Mouse (Mus musculus) megakaryocyte-erythroid progenitor cell, adult 5-6 weeks (primary cell): ENCODE results near the gene Wbp1. TPM values are rescaled to one million over a fixed set of nuclear protein-coding genes. Genes with fewer than 3 reads are reported as not detected.
A peak's percentile ranks its signal among the peaks of the same experiment; 100 is the strongest.

Experiments
- ATAC-seq: replicated peaks from 2 replicates; pipeline ENCODE4 v1.8.0; 2016; ENCODE audit warnings: mild to moderate bottlenecking, inconsistent platforms; ENCODE audit not compliant: severe bottlenecking, poor library complexity, low FRiP score, low TSS enrichment
- total RNA-seq, 2 experiments: library from RNA; stranded (forward) in 1 of 2; stranded (reverse) in 1 of 2; fragments of 200-1000, 215-1000 nt in 1 of 2; fragments of >200 nt in 1 of 2; fragmentation: Nextera tagmentation in 1 of 2; gene quantifications; 2 replicates each; pipeline ENCODE4 v1.2.3; 2014 to 2017

Gene Wbp1
- total RNA-seq, 2 experiments from 2014 or later, result 56.6 to 75.1 TPM

GRCm38 (mm10) chr6:83118825-83119733 is 2.3 kb downstream of the Wbp1 start:
- ATAC-seq, result no peak

GRCm38 (mm10) chr6:83118369-83118768 is 3.0 kb downstream of the Wbp1 start:
- ATAC-seq, result no peak

- ATAC-seq, result no peak
Measured at GRCm38 (mm10) chr6:83117616-83118015, 3.7 kb downstream of the Wbp1 start.

GRCm38 (mm10) chr6:83117165-83117438 is 4.3 kb downstream of the Wbp1 start:
- ATAC-seq, result no peak

DNA sequence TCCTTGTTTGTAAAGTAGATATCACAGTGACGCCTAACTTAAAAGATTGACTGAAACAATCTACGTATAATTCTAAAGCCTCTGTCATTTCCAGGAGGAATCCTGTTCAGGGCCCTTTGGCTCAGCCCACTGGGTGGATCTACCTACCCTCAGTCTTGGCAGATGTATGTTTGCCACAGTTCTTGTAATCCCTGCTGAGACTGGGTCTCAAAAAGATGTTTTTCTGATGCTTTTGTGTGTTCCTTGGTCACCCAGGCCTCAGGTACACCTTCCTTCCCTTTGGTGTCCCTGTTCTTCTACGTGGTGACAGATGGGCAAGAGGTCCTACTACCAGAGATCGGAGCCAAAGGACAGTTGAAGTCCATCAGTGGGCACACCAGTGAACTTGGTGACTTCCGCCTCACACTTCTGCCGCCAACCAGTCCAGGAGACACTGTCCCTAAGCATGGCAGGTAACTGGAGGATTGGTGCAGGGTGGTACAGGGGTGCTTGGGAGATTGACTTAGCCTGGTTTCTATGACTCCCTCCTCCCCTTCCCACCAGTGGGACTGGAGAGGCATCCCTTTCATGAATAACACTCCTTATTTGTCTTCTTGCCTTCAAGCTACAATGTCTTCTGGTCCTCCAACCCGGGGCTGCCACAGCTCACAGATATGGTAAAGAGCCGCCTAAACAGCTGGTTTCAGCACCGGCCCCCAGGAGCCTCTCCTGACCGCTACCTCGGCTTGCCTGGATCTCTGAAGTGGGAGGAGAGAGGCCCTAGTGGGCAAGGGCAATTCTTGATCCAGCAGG is 4.8 kb downstream of the Wbp1 start:
- no peak for ATAC-seq

DNA sequence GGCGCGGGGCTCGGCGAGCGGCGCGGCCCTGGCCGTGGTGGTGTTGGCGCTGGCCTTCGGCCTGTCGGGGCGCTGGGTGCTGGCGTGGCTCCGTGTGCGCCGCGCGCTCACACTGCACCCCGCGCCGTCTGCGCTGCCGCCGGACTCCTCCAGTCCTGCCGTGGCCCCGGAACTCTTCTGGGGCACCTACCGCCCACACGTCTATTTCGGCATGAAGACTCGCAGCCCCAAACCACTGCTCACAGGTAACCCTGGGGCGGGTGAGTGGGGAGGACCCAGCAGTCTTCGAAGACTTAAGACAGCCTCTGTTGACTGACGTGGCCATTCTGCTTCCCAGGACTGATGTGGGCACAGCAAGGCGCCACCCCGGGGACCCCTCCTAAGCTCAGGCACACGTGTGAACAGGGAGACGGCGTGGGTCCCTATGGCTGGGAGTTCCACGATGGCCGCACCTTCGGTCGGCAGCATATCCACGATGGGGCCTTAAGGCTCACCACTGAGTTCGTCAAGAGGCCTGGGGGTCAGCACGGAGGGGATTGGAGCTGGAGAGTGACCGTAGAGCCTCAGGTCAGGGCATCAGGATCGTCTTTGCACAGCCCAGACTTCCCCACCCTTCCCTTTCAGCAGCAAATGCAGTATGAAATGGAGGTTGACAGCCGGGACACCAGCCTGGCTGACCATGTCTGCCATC is 5.5 kb downstream of the Wbp1 start:
- no peak for ATAC-seq

- ATAC-seq, result peak; percentile 74
Measured at GRCm38 (mm10) chr6:83115011-83115671, 6.2 kb downstream of the Wbp1 start, which contains the start of gene Mogs. TSS of gene Mogs (plus strand) at chr6:83115496.

- ATAC-seq, result no peak; the same call in 1 of the 2 replicates
Measured at GRCm38 (mm10) chr6:83111510-83112136, 9.7 kb downstream of the Wbp1 start.

GRCm38 (mm10) chr6:83108762-83109668 is 12.3 kb downstream of the Wbp1 start, which contains the start of gene Mrpl53:
TSS of gene Mrpl53 (plus strand) at chr6:83109040.
- peak; percentile 43 for ATAC-seq

GRCm38 (mm10) chr6:83107566-83108400 is 13.6 kb downstream of the Wbp1 start:
- peak; percentile 48; the same call in 1 of the 2 replicates for ATAC-seq

DNA sequence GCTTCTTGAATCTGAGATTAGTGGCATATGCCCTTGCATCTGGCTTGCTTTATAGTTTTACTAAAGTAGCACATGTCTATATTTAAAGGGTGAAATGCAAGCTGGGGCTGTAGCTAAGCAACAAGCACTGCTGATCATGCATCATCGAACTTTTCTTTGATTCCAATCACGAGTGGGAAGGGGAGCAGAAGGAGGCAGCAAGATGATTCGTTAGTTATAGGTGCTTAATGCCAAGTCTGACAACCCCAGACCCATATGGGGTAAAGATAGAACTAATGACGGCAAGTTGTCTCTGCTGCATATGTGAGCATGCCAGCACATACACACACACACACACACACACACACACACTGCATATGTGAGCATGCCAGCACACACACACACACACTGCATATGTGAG is 17.2 kb downstream of the Wbp1 start:
- ATAC-seq, result no peak

DNA sequence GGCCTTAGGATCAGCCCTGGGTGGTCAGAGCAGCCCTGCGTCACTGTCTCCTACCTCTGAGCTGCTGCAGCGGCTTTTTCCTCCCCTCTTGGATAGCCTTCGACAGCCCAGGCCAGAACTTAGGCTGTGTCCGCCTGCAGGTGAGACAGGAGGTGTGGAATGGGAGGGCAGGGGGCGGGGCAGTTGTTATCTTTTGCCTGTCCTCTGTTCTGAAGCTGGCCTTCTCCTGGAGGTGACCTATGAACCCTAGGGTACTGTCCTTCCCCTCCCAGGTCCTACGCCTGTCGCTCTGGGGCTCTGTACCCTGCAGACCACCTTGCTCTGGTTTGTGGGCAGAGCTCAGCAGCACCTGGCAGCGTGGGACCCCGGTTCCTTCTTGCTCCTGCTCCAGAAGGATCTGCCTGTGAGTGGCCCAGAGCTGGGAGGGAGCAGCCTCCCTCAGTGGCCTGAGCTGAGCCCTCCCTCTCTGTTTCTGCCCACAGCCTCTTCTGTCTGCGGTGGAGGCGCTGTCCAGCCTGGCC is 18.2 kb downstream of the Wbp1 start:
- no peak for ATAC-seq

DNA sequence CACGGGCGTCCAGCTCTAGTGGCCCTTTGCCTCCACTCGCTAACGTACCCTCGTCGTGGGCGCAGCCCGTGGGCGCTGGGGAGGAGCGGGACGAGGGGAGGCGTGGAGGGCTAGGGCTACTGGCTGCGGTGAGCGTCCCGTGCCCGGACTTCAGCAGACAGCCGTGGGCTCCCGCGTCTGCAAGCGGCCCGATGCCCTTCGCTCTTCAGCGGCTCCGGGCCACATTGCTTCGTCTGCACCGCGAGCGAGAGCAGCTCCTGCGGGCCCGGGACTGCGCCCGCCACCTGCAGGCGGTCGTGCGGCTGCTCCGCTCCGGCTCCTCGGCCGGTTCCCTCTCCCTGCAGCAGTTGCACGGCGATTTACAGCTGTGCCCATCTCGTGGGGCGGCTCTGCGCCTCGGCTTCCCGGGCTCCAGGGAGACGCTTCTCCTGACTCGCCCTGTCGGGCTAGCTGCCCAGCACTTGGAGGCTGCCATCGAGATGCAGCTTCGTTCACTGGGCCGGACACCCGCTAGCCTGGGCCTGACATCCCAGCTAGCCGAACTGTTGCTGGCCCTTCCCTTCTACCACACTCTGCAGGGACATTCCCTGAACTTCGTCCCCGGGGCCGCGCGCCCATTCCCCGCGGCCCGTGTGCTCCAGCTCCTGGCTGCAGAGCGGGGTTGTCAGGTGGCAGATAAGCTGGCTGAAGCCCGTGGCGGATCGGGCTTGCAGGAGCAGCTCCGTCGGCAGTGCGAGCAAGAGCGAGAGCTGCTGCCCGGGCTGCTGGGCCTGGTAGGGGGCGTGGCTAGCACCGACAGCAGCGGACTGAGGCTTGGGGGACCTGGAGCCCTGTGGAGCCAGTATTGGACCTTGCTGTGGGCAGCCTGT is 19.4 kb downstream of the Wbp1 start:
- peak; percentile 78 for ATAC-seq

DNA sequence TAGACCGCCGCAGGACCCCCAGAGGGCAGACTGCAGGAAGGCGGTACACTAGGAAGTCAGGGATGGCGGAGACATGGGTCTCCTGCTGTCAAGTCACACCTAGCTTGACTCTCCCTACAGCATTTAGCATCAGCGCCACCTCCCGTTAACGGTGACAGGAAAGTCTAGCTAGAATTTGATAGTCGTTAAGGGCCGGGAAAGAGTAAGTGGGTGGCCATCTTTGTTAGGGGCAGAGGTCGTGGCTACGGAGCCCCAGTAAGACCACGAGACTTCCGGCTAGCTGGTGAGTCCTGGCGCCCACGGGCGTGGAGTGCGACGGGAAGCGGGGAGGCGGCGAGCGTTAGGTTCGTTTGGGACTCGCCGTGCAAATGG is 20.1 kb downstream of the Wbp1 start, which contains the start of the genes Ccdc142 and Gm42688:
Gene Ccdc142 (plus strand): TSS at position 286 of the 372 bp plus-strand sequence.
Gene Gm42688 (plus strand): TSS at position 302 of the 372 bp plus-strand sequence.
- peak; percentile 86 for ATAC-seq

DNA sequence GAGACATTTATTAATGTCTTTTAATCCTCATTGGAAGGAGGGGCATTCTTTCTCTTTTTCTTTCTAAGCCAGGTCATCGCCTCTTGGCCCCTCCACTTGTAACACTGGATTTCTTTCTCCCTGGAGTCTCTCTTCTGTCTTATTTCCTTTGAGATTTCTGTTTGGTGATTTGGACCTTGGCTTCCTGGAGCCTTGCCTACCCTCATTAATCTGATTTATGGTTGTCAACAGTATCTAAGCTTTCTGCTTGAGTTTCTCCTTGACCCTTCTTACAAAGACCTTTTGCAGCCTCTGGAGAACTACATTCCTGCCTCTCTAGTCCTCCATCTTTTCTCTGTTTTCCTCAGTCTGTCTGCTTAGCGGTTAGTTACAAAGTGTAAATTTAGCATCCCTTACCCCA is 22.9 kb downstream of the Wbp1 start:
- no peak for ATAC-seq

- ATAC-seq, result no peak
Measured at GRCm38 (mm10) chr6:83095968-83096367, 25.4 kb downstream of the Wbp1 start.
